Mouse (Mus musculus) midbrain, embryonic 15.5 days (tissue): ENCODE results near the gene Sema6d. TPM values are rescaled to one million over a fixed set of nuclear protein-coding genes. Genes with fewer than 3 reads are reported as not detected.
A peak's percentile ranks its signal among the peaks of the same experiment; 100 is the strongest.

Experiments used
- ATAC-seq: fragments of 200-750 bp; cut with Nextera tagmentation; replicated peaks from 2 replicates; pipeline ENCODE4 v1.8.0; 2017; ENCODE audit warnings: moderate TSS enrichment
- H3K27ac ChIP-seq: fragments of 300-500 bp; sonication (generic); 2 replicates; pipeline ENCODE4 v1.5.1; 2015; ENCODE audit warnings: mild to moderate bottlenecking, inconsistent platforms
- H3K27me3 ChIP-seq: fragments of 300-500 bp; sonication (generic); replicated peaks from 2 replicates; pipeline ENCODE4 v1.6.1; 2015; ENCODE audit warnings: inconsistent platforms
- H3K36me3 ChIP-seq: fragments of 300-500 bp; sonication (generic); replicated peaks from 2 replicates; pipeline ENCODE4 v1.6.1; 2015; ENCODE audit warnings: inconsistent platforms
- H3K4me1 ChIP-seq: fragments of 300-500 bp; sonication (generic); 2 replicates; pipeline ENCODE4 v1.6.1; 2015; ENCODE audit warnings: inconsistent platforms
- H3K4me2 ChIP-seq: fragments of 300-500 bp; sonication (generic); 2 replicates; pipeline ENCODE4 v1.6.1; 2015; ENCODE audit warnings: inconsistent platforms, mild to moderate bottlenecking, moderate library complexity
- H3K4me3 ChIP-seq: fragments of 300-500 bp; sonication (generic); 2 replicates; pipeline ENCODE4 v1.5.1; 2015; ENCODE audit warnings: mild to moderate bottlenecking, inconsistent platforms
- H3K9ac ChIP-seq: fragments of 300-500 bp; sonication (generic); 2 replicates; pipeline ENCODE4 v1.6.1; 2015; ENCODE audit warnings: mild to moderate bottlenecking, inconsistent platforms
- H3K9me3 ChIP-seq: fragments of 300-500 bp; sonication (generic); 2 replicates; pipeline ENCODE4 v1.6.1; 2016; ENCODE audit warnings: inconsistent platforms
- WGBS: fragments of 180-500 bp; shearing (Covaris S2); methylation state at CpG from one replicate; pipeline ENCODE4 v1.1.7; 2015; ENCODE audit warnings: mixed read lengths; 5-methylcytosine and 5-hydroxymethylcytosine counted together
- polyA plus RNA-seq: library from polyadenylated mRNA; unstranded; fragments of >200 nt; fragmentation: Nextera tagmentation; extraction: Ambion mirVana; gene quantifications from 2 replicates; pipeline ENCODE4 v1.2.1, GENCODE M21; 2015

The Sema6d gene
- polyA plus RNA-seq, 1 experiment from 2014 or later = 34.7 TPM

GRCm38 (mm10) chr2:124189271-124189670 lies 99.5 kb downstream of the Sema6d start:
- whole genome bisulfite sequencing = 79% methylated on average over 2 of the region's 2 CpGs
- H3K4me2 ChIP-seq = no peak overlapping the region

GRCm38 (mm10) chr2:124194041-124194440 lies 104.3 kb downstream of the Sema6d start:
- Histone ChIP-seq H3K4me3 (no peak overlapping the region), H3K4me2 (no peak overlapping the region), H3K27ac (no peak overlapping the region), H3K9me3 (no peaks in the 10 kb centered on the region), H3K27me3 (no peaks in the 10 kb centered on the region), H3K36me3 (no peaks in the 10 kb centered on the region), H3K9ac (no peak overlapping the region), H3K4me1 (0 out of 2 replicates have a peak, but pooled peaks cover 3% of the 10 kb centered on the region)
- ATAC-seq = no peak
- WGBS = 83% methylated on average over 5 of the region's 5 CpGs

More at GRCm38 (mm10) chr2:124189271-124189670, 99.5 kb downstream of the Sema6d start:
- no peaks in the 10 kb centered on the region for H3K27me3 ChIP-seq
- H3K4me3 ChIP-seq = no peak overlapping the region
- H3K9ac ChIP-seq = no peak overlapping the region
- H3K27ac ChIP-seq = no peak overlapping the region
- ATAC-seq = no peak
- H3K9me3 ChIP-seq = no peaks in the 10 kb centered on the region
- H3K36me3 ChIP-seq = no peaks in the 10 kb centered on the region
- H3K4me1 ChIP-seq = 0 out of 2 replicates have a peak, but pooled peaks cover 3% of the 10 kb centered on the region

GRCm38 (mm10) chr2:124201493-124201892 lies 111.7 kb downstream of the Sema6d start:
- H3K4me2 ChIP-seq = no peak overlapping the region
- no peaks in the 10 kb centered on the region for H3K9me3 ChIP-seq
- no peak overlapping the region for H3K27ac ChIP-seq
- no peak overlapping the region for H3K4me3 ChIP-seq
- H3K9ac ChIP-seq = no peak overlapping the region
- no peaks in the 10 kb centered on the region for H3K27me3 ChIP-seq
- H3K4me1 ChIP-seq = peaks cover 8% of the 10 kb centered on the region
- no peaks in the 10 kb centered on the region for H3K36me3 ChIP-seq
- WGBS = 85% methylated on average over 5 of the region's 5 CpGs
- no peak for ATAC-seq

- Histone ChIP-seq H3K27ac (0 out of 2 replicates have a peak overlapping the region, but pooled peaks have one; percentile 3), H3K36me3 (no peaks in the 10 kb centered on the region), H3K9ac (no peak overlapping the region), H3K4me3 (no peak overlapping the region), H3K9me3 (no peaks in the 10 kb centered on the region), H3K4me2 (no peak overlapping the region), H3K27me3 (no peaks in the 10 kb centered on the region), H3K4me1 (peaks cover 8% of the 10 kb centered on the region)
- 26% methylated on average over 4 of the region's 4 CpGs for WGBS
- no peak for ATAC-seq
These were observed 112.8 kb downstream of the Sema6d start for GRCm38 (mm10) chr2:124202475-124202990.

- Histone ChIP-seq H3K4me1 (peaks cover 8% of the 10 kb centered on the region), H3K36me3 (no peaks in the 10 kb centered on the region), H3K27ac (no peak overlapping the region), H3K27me3 (no peaks in the 10 kb centered on the region), H3K9me3 (no peaks in the 10 kb centered on the region), H3K4me2 (no peak overlapping the region), H3K4me3 (no peak overlapping the region), H3K9ac (no peak overlapping the region)
- no peak for ATAC-seq
- 86% methylated on average over 5 of the region's 5 CpGs for WGBS
These were observed 116.0 kb downstream of the Sema6d start for GRCm38 (mm10) chr2:124205811-124206210.

- Histone ChIP-seq H3K4me3 (no peak overlapping the region), H3K4me1 (no peaks in the 10 kb centered on the region), H3K9me3 (no peaks in the 10 kb centered on the region), H3K27me3 (no peaks in the 10 kb centered on the region), H3K4me2 (no peak overlapping the region), H3K27ac (no peak overlapping the region), H3K36me3 (no peaks in the 10 kb centered on the region), H3K9ac (no peak overlapping the region)
- ATAC-seq = no peak
- 59% methylated on average over 2 of the region's 2 CpGs for WGBS
These were observed 118.5 kb downstream of the Sema6d start for GRCm38 (mm10) chr2:124208251-124208650.

- Histone ChIP-seq H3K27me3 (no peaks in the 10 kb centered on the region), H3K36me3 (no peaks in the 10 kb centered on the region), H3K27ac (no peak overlapping the region), H3K9ac (no peak overlapping the region), H3K9me3 (no peaks in the 10 kb centered on the region), H3K4me1 (no peaks in the 10 kb centered on the region), H3K4me3 (no peak overlapping the region), H3K4me2 (no peak overlapping the region)
- ATAC-seq = no peak
- 78% methylated on average over 7 of the region's 7 CpGs for WGBS
These were observed 133.8 kb downstream of the Sema6d start for GRCm38 (mm10) chr2:124223559-124223958.

GRCm38 (mm10) chr2:124224328-124224727 lies 134.6 kb downstream of the Sema6d start:
- Histone ChIP-seq H3K27ac (no peak overlapping the region), H3K4me3 (no peak overlapping the region), H3K9ac (no peak overlapping the region), H3K4me1 (no peaks in the 10 kb centered on the region), H3K9me3 (no peaks in the 10 kb centered on the region), H3K4me2 (no peak overlapping the region), H3K36me3 (no peaks in the 10 kb centered on the region), H3K27me3 (no peaks in the 10 kb centered on the region)
- 65% methylated on average over 2 of the region's 2 CpGs for WGBS
- ATAC-seq = no peak

- H3K4me1 ChIP-seq = peaks cover 12% of the 10 kb centered on the region; the same call in 1 of the 2 replicates
- no peak overlapping the region for H3K9ac ChIP-seq
- H3K27me3 ChIP-seq = no peaks in the 10 kb centered on the region
- no peak overlapping the region for H3K4me2 ChIP-seq
- peak; percentile 75 for ATAC-seq
- H3K9me3 ChIP-seq = no peaks in the 10 kb centered on the region
- no peaks in the 10 kb centered on the region for H3K36me3 ChIP-seq
- H3K4me3 ChIP-seq = no peak overlapping the region
- peak overlapping the region; percentile 27 for H3K27ac ChIP-seq
- 56% methylated on average over 9 of the region's 9 CpGs for WGBS
These were observed 145.0 kb downstream of the Sema6d start for GRCm38 (mm10) chr2:124234636-124235221.

GRCm38 (mm10) chr2:124235237-124236055 lies 145.7 kb downstream of the Sema6d start:
- Histone ChIP-seq H3K36me3 (no peaks in the 10 kb centered on the region), H3K4me1 (peaks cover 12% of the 10 kb centered on the region; the same call in 1 of the 2 replicates), H3K9ac (peak overlapping the region; percentile 23; the same call in 1 of the 2 replicates), H3K27me3 (no peaks in the 10 kb centered on the region), H3K27ac (peak overlapping the region; percentile 27), H3K9me3 (no peaks in the 10 kb centered on the region), H3K4me3 (no peak overlapping the region), H3K4me2 (no peak overlapping the region)
- ATAC-seq = peak; percentile 83
- WGBS = 35% methylated on average over 6 of the region's 6 CpGs

GRCm38 (mm10) chr2:124236831-124237230 lies 147.1 kb downstream of the Sema6d start:
- Histone ChIP-seq H3K36me3 (no peaks in the 10 kb centered on the region), H3K4me1 (peaks cover 12% of the 10 kb centered on the region; the same call in 1 of the 2 replicates), H3K4me2 (no peak overlapping the region), H3K4me3 (no peak overlapping the region), H3K27me3 (no peaks in the 10 kb centered on the region), H3K9ac (no peak overlapping the region), H3K9me3 (no peaks in the 10 kb centered on the region), H3K27ac (no peak overlapping the region)
- ATAC-seq = no peak
- WGBS = 94% methylated on average over 1 of the region's 1 CpGs

- WGBS = 65% methylated on average over 1 of the region's 1 CpGs
- Histone ChIP-seq H3K4me3 (no peak overlapping the region), H3K4me2 (no peak overlapping the region), H3K9ac (no peak overlapping the region), H3K9me3 (no peaks in the 10 kb centered on the region), H3K27me3 (no peaks in the 10 kb centered on the region), H3K36me3 (no peaks in the 10 kb centered on the region), H3K27ac (no peak overlapping the region), H3K4me1 (no peaks in the 10 kb centered on the region)
- no peak for ATAC-seq
These were observed 153.8 kb downstream of the Sema6d start for GRCm38 (mm10) chr2:124243608-124244007.
